Mouse (Mus musculus): ENCODE measurements at regions not wholly inside any gene's neighbourhood (a gene's known extent, or its start where the extent isn't known, plus 50 kb on each side); places are given as distances from the start of the nearest gene placed in this dataset.
A peak's percentile ranks its signal among the peaks of the same experiment; 100 is the strongest.

DNA sequence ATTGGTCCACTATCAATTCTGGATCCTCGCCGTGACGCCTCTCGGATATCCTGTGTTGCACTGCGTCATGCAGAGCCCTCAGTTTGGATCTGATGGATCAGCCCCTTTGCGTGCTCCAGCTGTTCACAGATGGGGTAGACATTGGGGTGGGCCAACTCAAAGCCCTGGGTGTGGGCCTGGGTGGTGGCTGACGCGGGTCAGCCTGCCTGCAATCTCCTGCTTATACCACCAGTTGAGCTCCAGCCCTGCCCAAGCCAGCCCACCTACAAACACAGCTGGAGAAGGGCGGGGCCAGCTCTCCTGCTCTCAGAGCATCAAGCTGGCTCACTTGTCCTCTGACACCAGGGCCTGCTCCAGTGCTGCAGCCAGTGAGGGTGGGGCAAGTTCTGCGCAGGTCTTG lies 73.1 kb downstream of the Rps15a start:
- DNase-seq: no peak

DNA sequence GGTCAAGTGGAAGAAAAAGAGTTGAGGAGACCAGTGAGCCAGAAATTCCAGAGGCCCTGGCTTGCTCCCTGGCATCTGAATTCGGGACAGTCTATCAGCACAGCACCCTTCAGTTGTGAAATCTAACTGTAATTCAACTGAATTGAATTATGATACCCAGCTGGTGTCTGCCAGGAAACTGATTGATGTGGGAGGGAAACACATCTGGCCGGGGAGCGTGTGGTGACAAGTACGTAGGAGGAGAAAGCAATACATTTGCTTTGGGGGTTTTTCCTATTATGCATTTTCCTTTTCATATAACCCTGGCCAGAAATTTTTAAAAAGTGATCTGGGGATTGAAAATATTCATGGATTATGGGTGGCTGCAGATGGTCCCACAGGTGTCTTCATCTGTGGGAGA lies 76.1 kb downstream of the Rps15a start:
- no peak for DNase-seq

DNA sequence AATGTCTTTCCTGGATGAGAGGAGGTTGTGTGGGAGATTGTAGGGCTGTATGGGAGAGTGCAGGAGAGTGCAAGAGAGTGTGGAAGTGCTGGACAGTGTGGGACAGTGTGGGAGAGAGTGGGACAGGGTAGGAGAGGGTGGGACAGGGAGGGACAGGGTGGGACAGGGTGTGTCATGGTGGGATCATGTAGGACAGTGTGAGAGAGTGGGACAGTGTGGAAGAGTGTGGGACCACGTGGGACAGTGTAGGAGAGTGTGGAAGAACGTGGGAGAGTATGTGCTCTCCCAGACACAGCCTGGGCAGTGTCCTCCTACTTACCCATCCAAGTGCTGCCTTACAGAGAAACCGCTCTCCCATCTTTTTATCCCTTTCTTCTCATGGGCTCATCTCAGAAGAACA lies 78.9 kb downstream of the Rps15a start:
- DNase-seq: no peak

DNA sequence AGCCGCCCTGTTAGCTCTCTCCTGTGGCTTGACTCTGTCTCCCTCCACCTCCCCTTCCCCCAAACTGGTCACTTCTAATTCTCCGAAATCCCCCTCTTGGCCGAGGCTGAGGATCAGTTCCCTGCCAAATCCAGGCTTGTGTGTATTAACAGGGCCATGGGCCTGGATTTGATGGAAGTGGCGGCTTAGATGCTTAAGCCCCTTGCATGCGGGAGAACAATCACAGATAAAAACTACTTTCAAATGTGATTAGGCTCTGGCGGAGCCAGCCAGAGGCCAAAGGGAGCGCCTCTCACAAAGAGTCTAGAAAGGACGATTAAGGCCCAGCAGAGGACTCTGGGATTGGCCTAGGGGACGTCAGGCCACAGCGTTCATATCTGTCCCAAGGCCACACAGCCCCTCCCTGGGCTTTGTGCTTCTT lies 89.9 kb downstream of the Rps15a start:
- no peak for DNase-seq

DNA sequence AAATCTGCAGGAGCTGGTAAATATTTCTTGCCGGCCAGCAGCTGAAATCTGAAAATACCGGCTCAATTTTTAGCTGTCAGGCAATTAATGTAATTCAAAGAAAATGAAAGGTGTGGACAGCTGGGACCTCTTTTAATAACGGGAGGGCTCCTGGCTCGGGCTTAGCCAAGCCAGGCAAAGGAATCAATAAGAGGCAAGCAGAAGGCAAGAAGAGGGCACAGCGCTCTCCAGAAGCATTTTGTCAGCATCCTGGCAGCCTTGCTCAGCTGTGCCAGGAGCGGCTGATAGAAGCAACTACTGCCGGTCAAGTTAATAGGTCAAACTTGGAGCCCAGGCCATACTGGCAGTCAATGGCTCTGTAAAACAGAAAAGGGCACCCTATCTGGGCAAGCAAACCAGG lies 111.4 kb downstream of the Rps15a start:
- no peak for DNase-seq

DNA sequence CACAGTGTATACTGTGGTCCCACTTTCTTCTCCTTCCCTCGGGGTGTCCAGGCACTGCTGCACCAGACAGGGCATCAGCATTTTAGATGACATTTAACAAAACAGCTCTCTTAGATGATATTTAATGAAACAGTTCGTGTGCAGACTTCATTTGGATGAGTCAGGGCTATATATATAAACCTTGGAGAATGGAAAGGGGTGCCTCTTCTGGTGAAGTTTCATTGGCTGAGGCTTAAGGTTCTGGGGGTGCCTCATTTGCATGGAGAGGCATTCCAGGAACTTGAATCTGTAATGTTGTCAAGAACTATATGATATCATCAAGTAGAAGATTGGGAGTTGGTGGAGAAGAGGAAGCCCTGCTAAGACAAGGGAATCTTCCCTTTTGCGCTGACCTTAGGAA lies 114.1 kb downstream of the Rps15a start:
- no peak for DNase-seq

DNA sequence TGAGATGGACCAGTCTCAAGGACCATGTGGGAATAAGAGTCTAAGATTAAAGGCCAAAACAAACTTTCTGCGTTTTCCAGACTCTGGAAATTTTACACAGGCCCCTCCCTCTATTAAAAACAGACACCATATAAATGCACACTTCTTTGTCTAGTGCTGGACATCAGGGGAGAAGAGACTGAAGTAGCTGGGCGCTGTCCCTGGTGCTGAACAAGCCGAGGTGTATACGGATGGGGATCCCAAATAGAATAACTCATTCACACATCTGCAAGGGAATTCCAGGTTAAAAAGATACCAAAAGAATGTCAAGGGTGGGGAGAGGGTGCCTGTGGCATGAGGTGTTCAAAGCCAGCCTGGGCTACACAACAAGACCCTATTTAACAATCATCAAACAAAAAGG lies 114.9 kb downstream of the Rps15a start:
- DNase-seq: peak; percentile 29 to 86

DNA sequence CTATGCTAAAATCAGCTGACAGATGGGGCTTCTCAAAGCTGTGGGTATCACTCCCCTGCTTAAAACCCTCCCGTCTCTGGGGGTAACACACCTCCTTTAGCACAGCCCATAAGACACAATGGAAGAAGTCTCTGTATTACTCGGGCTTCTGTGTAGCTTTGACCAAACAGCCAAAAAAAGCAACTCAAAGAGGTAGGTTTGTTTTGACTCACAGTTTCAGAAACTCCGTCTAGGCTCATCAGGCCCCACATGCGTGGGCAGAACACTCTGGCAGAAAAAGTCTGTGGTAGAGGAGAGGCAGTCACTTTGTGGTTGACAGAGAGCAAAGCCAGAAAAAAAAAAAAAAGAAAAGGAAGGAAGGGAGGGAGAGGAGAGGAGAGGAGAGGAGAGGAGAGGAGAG lies 133.8 kb downstream of the Rps15a start:
- no peak for DNase-seq

DNA sequence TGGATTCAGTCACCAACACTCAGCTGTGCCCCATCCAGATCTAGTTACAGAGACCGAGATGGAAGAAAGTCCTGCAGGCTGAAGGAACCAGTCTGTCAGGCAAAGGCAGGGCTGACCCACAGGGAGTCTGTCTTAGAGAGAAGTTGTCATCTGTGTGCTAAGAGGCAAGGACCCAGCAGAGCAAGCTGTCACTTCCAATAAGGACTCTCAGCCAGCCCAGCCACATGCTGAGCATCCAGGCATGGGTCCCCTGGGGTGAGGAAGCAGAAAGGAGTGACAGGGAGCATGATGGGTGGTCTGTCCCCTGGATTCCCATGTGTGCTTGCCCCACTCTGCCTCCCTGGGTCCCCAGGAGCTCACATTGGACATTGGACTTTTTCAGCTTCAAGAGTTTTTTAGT lies 144.8 kb downstream of the Rps15a start:
- no peak for DNase-seq

DNA sequence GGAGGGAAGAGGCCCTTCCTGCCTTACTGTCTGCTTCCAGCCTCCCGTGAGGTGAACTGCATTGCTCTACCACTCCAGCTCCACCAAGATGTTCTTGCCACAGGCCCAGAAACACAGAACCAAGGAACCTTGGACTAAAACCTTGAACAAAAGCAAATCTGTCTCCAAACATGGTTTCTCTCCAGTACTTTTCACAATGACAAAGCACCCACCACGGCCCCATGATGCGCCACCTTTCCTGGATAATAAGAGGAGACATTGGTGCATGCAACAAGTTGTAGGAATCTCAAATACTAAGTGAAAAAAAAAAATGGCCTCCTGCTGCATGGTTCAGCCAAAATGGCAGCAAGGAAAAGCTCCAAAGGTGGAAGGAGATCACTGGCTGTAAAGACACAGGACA lies 172.6 kb downstream of the Rps15a start:
- no peak for DNase-seq

DNA sequence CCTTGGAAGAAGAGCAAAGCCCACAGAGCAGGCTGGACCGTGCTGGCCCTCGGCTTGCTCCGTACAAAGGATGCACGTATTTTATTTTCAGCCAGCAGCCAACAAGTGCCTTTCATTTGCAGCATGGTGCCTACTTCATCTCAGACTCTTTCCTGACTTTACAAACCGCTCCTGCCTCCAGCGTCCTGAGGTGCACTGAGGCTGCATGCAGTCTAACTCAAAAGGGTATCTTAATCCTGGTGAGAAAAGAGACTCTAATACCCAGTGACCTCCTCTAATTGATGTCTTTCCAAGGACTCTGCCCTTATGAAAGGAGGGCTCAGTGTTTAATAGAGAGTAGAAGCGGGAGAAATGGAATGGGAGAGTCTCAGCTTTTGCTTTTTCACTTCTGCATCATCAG lies 176.4 kb downstream of the Rps15a start:
- no peak for DNase-seq

DNA sequence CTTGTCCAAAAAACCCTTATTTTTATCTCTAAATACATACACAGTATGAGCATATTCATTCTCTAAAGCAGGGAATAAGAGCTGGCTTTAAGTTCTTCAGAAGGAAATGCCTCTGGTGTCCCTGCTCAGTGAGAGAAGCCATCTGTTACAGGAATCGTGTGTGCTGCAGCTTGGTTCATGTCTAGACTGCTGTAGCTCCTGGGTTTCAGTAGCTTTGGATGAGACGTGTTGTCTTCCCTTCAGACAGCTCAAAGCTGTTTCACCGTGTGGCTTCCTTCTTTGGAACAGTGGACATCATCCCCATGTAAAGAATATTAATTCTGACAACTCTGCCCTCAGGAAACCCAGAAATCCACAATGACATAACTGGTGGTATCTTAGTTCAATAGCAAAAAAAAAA lies 181.1 kb downstream of the Rps15a start:
- no peak for DNase-seq

DNA sequence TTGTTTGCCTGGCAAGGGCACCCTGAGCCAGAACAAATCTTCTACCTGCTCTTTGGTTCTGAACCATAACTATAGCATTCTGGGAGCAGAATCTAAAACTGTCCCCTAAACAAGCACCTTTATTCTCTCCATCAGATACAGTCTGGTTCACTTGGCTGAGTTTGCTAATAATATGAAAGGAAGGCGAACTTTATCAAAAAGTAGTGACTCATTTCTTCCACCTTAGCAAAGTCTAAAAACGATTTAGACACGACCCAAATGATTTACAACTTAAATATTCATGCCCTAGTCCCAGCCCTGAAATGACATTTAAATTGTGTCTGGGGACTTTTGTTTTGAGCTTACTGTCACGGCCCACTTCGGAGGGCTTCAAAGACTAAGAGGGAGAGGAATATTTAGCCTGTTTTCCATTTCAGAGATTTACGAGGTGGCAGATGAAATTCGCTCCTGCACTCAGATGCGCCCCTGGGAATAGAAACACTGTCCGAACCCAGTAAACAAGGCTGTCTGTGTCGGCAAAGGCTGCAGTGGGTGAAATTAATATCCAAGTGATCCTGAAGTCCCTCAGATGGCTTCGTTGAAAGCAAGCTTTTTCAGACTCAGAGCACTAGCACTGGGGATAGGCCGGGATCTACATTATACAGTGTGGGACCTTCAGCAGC lies 184.6 kb downstream of the Rps15a start:
- DNase-seq: no peak

DNA sequence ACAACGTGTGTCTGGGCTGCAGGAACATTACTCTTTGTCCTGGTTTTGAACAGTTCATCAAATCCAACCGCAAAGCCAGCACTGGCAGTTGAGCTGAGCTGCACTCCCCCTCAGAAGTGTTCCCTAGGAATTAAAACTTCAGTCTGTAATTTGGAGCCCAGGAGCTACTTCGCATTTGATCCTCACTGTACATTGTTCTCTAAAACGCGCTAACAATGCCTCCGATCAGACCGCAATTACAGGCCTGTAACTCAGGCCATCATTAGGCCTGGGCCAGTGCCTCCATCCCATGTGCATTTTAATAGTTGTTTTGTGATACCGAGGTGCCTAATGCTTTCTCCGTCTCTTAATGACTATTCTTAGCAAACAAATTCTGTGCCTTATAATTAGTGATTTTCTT lies 185.6 kb downstream of the Rps15a start:
- no peak for DNase-seq

DNA sequence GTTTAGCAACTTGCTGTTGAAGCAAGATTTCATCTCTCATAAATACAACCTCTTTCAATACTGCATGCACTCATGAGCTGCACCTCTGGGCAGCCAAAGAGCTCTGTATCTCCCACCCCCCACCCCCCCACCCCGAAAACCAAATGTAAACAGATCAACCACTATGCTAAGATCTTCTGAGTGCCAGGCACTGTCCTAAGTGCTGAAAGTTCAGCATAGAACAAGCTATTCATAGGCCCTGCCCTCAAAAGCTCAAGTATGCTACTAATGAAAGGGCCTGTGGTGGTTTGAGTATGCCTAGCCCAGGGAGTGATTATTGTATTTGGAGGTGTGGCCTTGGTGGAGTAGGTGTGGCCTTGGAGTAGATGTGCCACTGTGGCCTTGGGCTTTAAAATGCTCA lies 189.6 kb downstream of the Rps15a start:
- DNase-seq: no peak

DNA sequence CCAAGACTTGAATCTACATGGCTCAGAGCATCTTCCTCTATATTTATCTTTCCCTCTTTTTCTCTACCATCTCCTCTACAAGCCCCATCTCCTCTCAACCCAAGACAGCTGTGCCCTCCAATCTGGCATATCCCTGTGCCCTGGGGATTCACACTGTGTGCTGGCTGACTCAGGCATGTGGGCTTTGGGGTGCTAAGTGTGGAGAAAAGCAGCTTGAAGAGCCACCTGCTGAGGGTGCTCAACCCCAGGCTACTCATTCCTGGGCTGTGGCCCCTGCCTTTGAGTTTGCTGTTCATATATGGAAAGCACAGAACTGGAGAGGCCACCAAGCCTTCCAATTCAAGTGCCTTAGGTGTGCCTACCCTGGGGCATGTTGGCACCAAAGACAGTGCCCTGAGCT lies 193.7 kb downstream of the Rps15a start:
- DNase-seq: no peak

DNA sequence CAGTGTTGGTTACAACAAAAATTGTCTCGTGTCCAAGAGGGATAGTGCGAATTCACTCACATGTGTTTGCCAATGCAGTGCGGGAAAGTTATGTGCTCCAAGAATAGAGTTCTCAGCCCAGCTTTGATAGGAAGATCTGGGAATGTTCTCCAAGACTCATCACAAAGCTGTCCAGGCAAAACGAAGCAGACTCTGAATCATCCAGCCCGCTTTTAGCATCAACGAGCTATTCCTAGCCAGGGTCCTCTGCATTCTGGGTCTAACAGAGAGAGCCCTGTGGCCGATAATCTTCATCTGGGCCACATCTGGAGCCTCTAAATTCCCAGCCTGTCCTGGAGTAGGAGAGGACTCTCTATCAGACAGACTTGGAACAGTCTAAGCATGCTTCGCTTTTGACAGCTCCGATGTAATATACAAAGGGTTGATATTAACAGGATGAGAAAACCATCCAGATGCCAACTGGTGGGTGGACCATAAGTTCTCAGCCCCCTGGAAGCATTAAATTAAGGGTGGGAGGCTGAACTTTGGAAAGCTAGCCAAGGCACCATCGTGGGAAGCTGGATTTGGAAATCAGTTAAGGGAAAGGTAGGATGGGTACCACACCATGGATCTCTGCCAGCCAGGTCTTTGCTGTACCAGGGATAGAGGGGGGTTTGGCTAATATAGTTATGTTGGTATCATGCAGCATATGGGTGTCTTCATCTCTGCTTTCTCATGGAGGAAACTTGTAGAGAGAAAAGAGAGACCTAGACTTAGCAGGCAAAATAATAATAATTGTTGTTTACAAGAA lies 197.6 kb downstream of the Rps15a start:
- no peak for DNase-seq

DNA sequence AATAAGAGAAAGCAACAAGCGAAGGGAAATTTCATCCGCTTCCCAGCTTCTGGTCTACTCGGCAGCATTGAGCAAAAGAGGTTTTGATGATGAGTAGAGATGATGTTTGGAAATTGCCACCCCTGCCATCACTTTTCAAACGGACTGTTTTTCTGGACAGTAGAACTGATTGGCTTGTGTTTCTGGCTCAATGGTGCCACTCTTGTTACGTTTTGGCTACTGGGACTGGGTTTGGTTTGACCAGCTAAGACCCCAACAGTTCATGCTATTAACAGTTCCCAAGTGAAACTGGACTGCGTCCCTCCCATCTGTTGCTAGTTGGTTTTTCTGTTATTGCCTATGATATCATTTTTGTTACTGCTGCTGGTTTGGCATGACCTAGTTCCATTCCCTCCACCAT lies 199.1 kb downstream of the Rps15a start:
- no peak for DNase-seq

DNA sequence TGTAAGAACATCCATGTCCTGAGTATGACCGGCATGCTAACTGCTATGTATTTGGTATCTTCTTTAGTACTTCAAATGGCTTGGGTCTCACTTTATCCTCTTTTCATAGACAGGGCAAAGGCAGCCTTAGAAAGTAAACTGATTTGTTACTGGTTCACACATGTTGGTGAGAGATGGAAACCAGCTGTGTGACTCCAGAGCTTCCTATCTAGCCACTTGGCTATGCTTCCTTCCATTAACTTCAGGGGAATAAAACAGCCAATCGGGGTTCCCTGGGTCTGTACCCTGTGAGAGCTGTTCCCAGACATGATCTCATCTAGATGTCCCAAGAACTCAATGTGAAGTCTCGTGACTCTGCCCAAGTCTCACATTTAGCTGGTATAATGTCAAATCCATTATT lies 203.5 kb downstream of the Rps15a start:
- DNase-seq: no peak

DNA sequence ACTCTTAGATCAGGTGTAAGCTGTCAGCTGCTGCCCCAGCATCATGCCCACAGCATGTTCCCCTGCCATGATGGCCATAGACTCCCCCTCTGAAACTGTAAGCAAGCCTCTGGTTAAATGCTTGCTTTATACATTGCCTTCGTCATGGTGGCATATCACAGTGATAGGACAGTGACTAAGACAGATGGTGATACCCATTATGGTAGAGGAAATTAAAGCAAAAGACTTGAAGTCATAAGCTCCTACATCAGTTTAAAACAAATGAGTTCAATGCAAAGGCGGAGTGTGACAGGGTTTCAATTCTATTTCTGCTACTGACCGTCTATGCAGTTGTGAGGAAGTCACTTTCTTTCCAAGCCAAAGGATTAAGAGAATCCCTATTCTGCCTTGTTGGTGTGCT lies 204.9 kb downstream of the Rps15a start:
- DNase-seq: no peak

DNA sequence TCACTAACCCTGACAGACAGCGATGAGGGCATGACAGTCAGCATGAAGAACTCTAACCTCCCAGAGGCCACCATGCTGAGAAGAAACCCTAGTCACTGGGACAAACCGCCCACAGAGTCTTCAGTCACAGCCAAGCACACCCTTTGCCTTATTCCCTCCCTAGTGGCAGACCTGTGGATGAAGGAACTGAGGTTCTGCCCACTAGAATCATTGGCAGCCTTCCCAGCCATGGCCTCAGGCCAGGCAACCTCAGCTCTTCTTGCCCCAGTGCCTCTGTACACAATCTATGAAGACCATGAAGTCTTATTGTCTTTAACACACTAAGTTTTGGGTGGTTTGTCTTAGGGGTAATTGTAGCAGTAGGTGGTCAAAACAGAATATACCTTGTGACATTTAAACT lies 219.5 kb downstream of the Rps15a start:
- DNase-seq: peak; percentile 82 to 91

DNA sequence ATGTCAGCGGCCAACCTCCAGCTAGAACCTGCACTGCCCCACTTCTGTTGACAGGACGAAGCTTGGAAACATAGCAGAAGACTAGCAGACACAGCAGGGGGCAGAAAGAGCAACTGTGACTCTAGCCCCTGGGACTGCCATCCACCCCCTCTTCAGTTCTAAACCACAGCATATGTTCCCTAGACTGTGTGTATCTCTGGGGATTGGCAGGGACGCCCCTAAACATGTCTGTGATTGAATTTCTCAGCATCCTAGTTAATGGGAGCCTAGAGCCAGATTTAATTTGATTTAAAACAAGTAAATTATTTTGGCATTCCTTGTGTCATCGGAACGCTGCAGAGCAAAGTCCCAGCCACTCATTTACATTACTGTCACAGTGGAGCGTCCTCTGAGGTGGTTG lies 228.7 kb downstream of the Rps15a start:
- no peak for DNase-seq

DNA sequence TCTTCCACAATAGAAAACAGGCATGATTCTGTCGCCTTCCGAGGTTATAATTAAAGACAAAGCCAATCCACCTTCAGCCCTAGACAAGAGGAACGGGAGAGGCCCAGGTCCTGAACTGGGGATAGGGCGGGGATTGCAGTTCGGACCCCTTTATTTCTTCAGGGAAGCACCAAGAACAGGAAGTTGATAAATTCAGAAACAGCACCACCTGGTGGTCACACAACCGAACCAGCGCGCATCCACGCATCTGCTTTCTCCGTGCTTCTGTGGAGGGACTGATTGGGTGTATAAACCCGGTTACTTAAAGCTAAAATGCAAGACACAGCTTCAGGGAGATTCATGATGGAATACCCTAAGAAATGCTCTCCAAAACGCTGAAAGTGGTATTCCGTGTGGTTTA lies 233.2 kb downstream of the Rps15a start:
- DNase-seq: peak; percentile 60 to 84

DNA sequence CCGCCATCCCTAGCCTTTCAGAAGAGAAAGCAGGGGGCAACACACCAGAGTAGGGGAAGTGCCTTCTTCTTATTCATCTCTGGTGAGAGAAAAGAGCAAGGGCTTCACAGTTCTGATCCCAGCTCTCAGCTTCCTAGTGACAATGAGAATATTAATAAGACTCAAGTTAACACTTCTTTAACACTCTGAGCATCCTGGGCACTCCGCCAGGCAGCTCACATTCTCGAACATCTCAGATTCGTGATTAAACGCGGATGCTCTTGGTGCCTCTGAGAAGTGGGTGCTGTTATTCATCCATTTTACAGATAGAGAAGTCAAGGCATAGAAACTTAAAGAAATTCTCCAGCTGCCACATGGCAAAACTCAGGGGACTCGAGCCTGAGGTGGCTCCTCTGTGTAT lies 237.1 kb downstream of the Rps15a start:
- no peak for DNase-seq

DNA sequence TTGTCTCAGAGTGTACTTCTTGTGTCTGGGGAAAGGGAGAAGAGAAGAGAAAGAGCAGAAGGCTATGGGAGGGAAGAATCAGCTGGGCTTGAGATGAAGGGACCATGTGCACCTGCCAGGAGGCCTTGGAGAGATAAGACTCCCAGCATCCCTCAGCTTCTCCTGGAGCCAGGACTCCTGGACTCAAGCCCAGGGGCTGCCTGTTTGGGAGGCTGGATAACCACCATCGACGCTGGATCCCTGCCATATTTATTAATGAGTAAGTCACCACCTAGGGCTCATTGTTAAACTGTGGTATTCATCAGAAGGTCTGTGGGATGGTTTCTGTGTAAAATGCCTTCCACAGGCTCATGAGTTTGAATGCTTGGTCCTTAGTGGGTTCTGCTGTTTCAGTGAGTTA lies 240.7 kb downstream of the Rps15a start:
- DNase-seq: no peak
